Mouse (Mus musculus): ENCODE results near the gene Zfp609.

GRCm38 (mm10) chr9:65649997-65650396, 177.4 kb downstream of the Zfp609 start:
- no peak for TF ChIP-seq CEBPB (IDR thresholded peaks at IDR 0.05; ENCODE audit: insufficient read depth, poor library complexity, severe bottlenecking)
- no peak for TF ChIP-seq POLR2AphosphoS2 (IDR thresholded peaks at IDR 0.05; ENCODE audit: insufficient read length, low read depth)
- TF ChIP-seq MYOD1 (IDR thresholded peaks at IDR 0.05; ENCODE audit: control insufficient read depth in 1 of 3, insufficient read length in 2 of 3, low read depth in 2 of 3): no peak
- no peak for TF ChIP-seq MYOG (IDR thresholded peaks at IDR 0.05; ENCODE audit: control insufficient read depth in 1 of 3, insufficient read depth in 1 of 3, insufficient read length in 2 of 3, low read depth in 2 of 3)
- TF ChIP-seq TCF12 (IDR thresholded peaks at IDR 0.05; ENCODE audit: insufficient read depth, poor library complexity, severe bottlenecking): no peak
- no peak for TF ChIP-seq POLR2A (IDR thresholded peaks at IDR 0.05; ENCODE audit: insufficient read length, low read depth)
- no peak for TF ChIP-seq MAX (IDR thresholded peaks at IDR 0.05; ENCODE audit: low read depth)
- no peak for TF ChIP-seq E2F4 (IDR thresholded peaks at IDR 0.05; ENCODE audit: insufficient read depth)
- TF ChIP-seq USF1 (IDR thresholded peaks at IDR 0.05; ENCODE audit: low read depth): no peak

Data from myocyte (in vitro differentiated cells).